17 mouse cellular contexts compared by ENCODE assay signal in genomic region chr12:84013130-84013529, GRCm38 (mm10). TPM values are rescaled to one million over a fixed set of nuclear protein-coding genes. Genes with fewer than 3 reads are reported as not detected.
DNase-seq lines count a peak whose midpoint lies in the region; ATAC-seq and TF ChIP-seq lines count a peak whose summit lies in the region.
"Had no signal": no experiment of that assay in that cellular context is flagged by ENCODE, and none has a peak within 500 bp of the region (broad histone marks: within the 10 kb centered on the region; RNA-seq: fewer than 3 reads in every experiment).

No protein-coding gene starts in this region.

- H3K4me3 ChIP-seq in hindbrain, embryonic 13.5 days, result no peak overlapping the region
- H3K4me3 ChIP-seq in hindbrain, embryonic 11.5 days (ENCODE audit: low read depth, low read length), result no peak overlapping the region
- H3K4me3 ChIP-seq in lung, adult 2 months (replicated peaks; ENCODE audit: extremely low read depth, low read depth, low read length), result no peak overlapping the region
- no peak overlapping the region for H3K4me3 ChIP-seq in neural tube, embryonic 14.5 days (ENCODE audit: low read depth, low read length)
- H3K4me3 ChIP-seq: limb, embryonic 13.5 days had no signal

- 0 out of 2 replicates have a peak, but pooled peaks have one; percentile 13 for TF ChIP-seq CTCF in lung, adult 2 months (IDR thresholded peaks at IDR 0.05; ENCODE audit: insufficient read depth, low read length)
- TF ChIP-seq CTCF in brain, embryonic 14.5 days (IDR thresholded peaks at IDR 0.05; ENCODE audit: borderline replicate concordance, extremely low read depth, insufficient read depth, insufficient read length), result peak; percentile 40; the same call in 1 of the 2 replicates

- DNase-seq in hindbrain, embryonic 11.5 days (ENCODE audit: low spot score), result no peak
- DNase-seq in lung, adult 2 months, result no peak
- no peak for DNase-seq in lung, postnatal 14 days
- DNase-seq in brain, embryonic 14.5 days (ENCODE audit: low read depth), result no peak
- no peak for DNase-seq in urinary bladder, postnatal 4 days (ENCODE audit: low spot score in 2 of 2)
- no peak for DNase-seq in heart, adult 11 months
- DNase-seq: adrenal gland, adult 2 months; heart, adult 18-20 months; kidney, adult 9 months; thymus, adult 18-20 months had no signal

- no peak for TF ChIP-seq POLR2A in lung, adult 2 months (IDR thresholded peaks at IDR 0.05; ENCODE audit: borderline replicate concordance, extremely low read depth, low read depth, low read length)
- no peak for TF ChIP-seq POLR2A in brain, embryonic 14.5 days (IDR thresholded peaks at IDR 0.05; ENCODE audit: borderline replicate concordance, extremely low read depth, insufficient read depth, insufficient read length, poor library complexity, severe bottlenecking)

- WGBS in hindbrain, embryonic 13.5 days, result 68% methylated on average over 6 of the region's 6 CpGs
- WGBS in hindbrain, embryonic 11.5 days, result 74% methylated on average over 6 of the region's 6 CpGs
- 66% methylated on average over 6 of the region's 6 CpGs for WGBS in lung, adult 2 months
- WGBS in neural tube, embryonic 14.5 days, result 54% methylated on average over 6 of the region's 6 CpGs

- H3K4me1 ChIP-seq in hindbrain, embryonic 13.5 days (replicated peaks), result peaks cover 41% of the 10 kb centered on the region
- H3K4me1 ChIP-seq in hindbrain, embryonic 11.5 days (replicated peaks; ENCODE audit: control insufficient read depth, insufficient read depth, low read length), result no peaks in the 10 kb centered on the region; the same call in 1 of the 2 replicates
- H3K4me1 ChIP-seq in lung, adult 2 months (ENCODE audit: control insufficient read depth, insufficient read depth, low read length), result peaks cover 6% of the 10 kb centered on the region
- peaks cover 6% of the 10 kb centered on the region for H3K4me1 ChIP-seq in neural tube, embryonic 14.5 days (ENCODE audit: control insufficient read depth, insufficient read depth, low read length)

- H3K9ac ChIP-seq in hindbrain, embryonic 13.5 days, result no peak overlapping the region
- no peak overlapping the region for H3K9ac ChIP-seq in hindbrain, embryonic 11.5 days (ENCODE audit: low read depth, low read length)
- H3K9ac ChIP-seq in neural tube, embryonic 14.5 days (replicated peaks; ENCODE audit: low read depth, low read length), result no peak overlapping the region
- H3K9ac ChIP-seq: limb, embryonic 13.5 days had no signal

- H3K9me3 ChIP-seq in hindbrain, embryonic 13.5 days, result no peaks in the 10 kb centered on the region
- H3K9me3 ChIP-seq in hindbrain, embryonic 11.5 days (ENCODE audit: control insufficient read depth, low read length), result no peaks in the 10 kb centered on the region
- H3K9me3 ChIP-seq in neural tube, embryonic 14.5 days (ENCODE audit: control insufficient read depth, low read length), result no peaks in the 10 kb centered on the region
- H3K9me3 ChIP-seq: limb, embryonic 13.5 days had no signal

- no peaks in the 10 kb centered on the region for H3K36me3 ChIP-seq in hindbrain, embryonic 13.5 days
- H3K36me3 ChIP-seq in hindbrain, embryonic 11.5 days (ENCODE audit: control insufficient read depth, insufficient read depth, low read length), result no peaks in the 10 kb centered on the region
- no peaks in the 10 kb centered on the region for H3K36me3 ChIP-seq in neural tube, embryonic 14.5 days (ENCODE audit: control insufficient read depth, insufficient read depth, low read length)

- peak overlapping the region; percentile 59 for H3K4me2 ChIP-seq in hindbrain, embryonic 13.5 days
- no peak overlapping the region for H3K4me2 ChIP-seq in hindbrain, embryonic 11.5 days (replicated peaks; ENCODE audit: low read depth, low read length)
- H3K4me2 ChIP-seq in neural tube, embryonic 14.5 days (ENCODE audit: low read depth, low read length), result peak overlapping the region; percentile 21
- H3K4me2 ChIP-seq: limb, embryonic 13.5 days had no signal

- no peak overlapping the region for H3K27ac ChIP-seq in hindbrain, embryonic 13.5 days
- H3K27ac ChIP-seq in hindbrain, embryonic 11.5 days (ENCODE audit: low read depth, low read length), result no peak overlapping the region
- no peak overlapping the region for H3K27ac ChIP-seq in neural tube, embryonic 14.5 days (ENCODE audit: low read depth, low read length)
- H3K27ac ChIP-seq: limb, embryonic 13.5 days; macrophage had no signal

- ATAC-seq in hindbrain, embryonic 13.5 days (ENCODE audit: low FRiP score), result no peak
- no peak for ATAC-seq in hindbrain, embryonic 11.5 days (ENCODE audit: low FRiP score)
- ATAC-seq in neural tube, embryonic 14.5 days (ENCODE audit: low read depth), result no peak
- ATAC-seq: CD4-positive, CD25-positive, alpha-beta regulatory T cell, adult 4 months had no signal

- H3K27me3 ChIP-seq in hindbrain, embryonic 13.5 days, result no peaks in the 10 kb centered on the region
- H3K27me3 ChIP-seq in hindbrain, embryonic 11.5 days (ENCODE audit: control insufficient read depth, insufficient read depth, low read length), result no peaks in the 10 kb centered on the region
- no peaks in the 10 kb centered on the region for H3K27me3 ChIP-seq in neural tube, embryonic 14.5 days (ENCODE audit: control insufficient read depth, insufficient read depth, low read length)
- H3K27me3 ChIP-seq: limb, embryonic 13.5 days had no signal

RNA-seq across cellular contexts. Expression of gene Acot1, which starts 3.8 kb away (rescaled TPM):
- 77.9 and 83.6 TPM in 2 replicates for polyA plus RNA-seq in hindbrain, embryonic 13.5 days (2015; fragmentation: Nextera tagmentation; extraction: Ambion mirVana)
- polyA plus RNA-seq in hindbrain, embryonic 11.5 days (2014; fragmentation: Nextera tagmentation; extraction: Ambion mirVana), result 45.5 and 49.5 TPM in 2 replicates
- polyA plus RNA-seq in lung, adult 2 months (2012; rRNA removed), result 28.8 and 29.2 TPM in 2 replicates
- 45.3 and 47.0 TPM in 2 replicates for polyA plus RNA-seq in brain, embryonic 14.5 days (2012; rRNA removed)
- 93.6 and 93.9 TPM in 2 replicates for polyA plus RNA-seq in neural tube, embryonic 14.5 days (2014; fragmentation: Nextera tagmentation; extraction: Ambion mirVana)
- polyA plus RNA-seq: CD4-positive, CD25-positive, alpha-beta regulatory T cell, adult 4 months had no signal

RNA-seq across cellular contexts. Expression of gene Acot4, which starts 25.0 kb away (rescaled TPM):
- 0.09 and 0.13 TPM in 2 replicates for polyA plus RNA-seq in hindbrain, embryonic 13.5 days (2015; fragmentation: Nextera tagmentation; extraction: Ambion mirVana)
- 0.14 and 0.63 TPM in 2 replicates for polyA plus RNA-seq in hindbrain, embryonic 11.5 days (2014; fragmentation: Nextera tagmentation; extraction: Ambion mirVana)
- 0.40 TPM in 2 replicates for polyA plus RNA-seq in lung, adult 2 months (2012; rRNA removed)
- 0.21 and 0.45 TPM in 2 replicates for polyA plus RNA-seq in brain, embryonic 14.5 days (2012; rRNA removed)
- 0.47 and 0.59 TPM in 2 replicates for polyA plus RNA-seq in neural tube, embryonic 14.5 days (2014; fragmentation: Nextera tagmentation; extraction: Ambion mirVana)

RNA-seq across cellular contexts. Expression of gene Acot2, which starts 25.5 kb away (rescaled TPM):
- polyA plus RNA-seq in hindbrain, embryonic 13.5 days (2015; fragmentation: Nextera tagmentation; extraction: Ambion mirVana), result 14.7 and 17.0 TPM in 2 replicates
- polyA plus RNA-seq in hindbrain, embryonic 11.5 days (2014; fragmentation: Nextera tagmentation; extraction: Ambion mirVana), result 14.0 and 15.7 TPM in 2 replicates
- 18.4 and 20.3 TPM in 2 replicates for polyA plus RNA-seq in lung, adult 2 months (2012; rRNA removed)
- 3.1 and 4.5 TPM in 2 replicates for polyA plus RNA-seq in brain, embryonic 14.5 days (2012; rRNA removed)
- 11.3 and 13.7 TPM in 2 replicates for polyA plus RNA-seq in neural tube, embryonic 14.5 days (2014; fragmentation: Nextera tagmentation; extraction: Ambion mirVana)

RNA-seq across cellular contexts. Expression of gene Gm49366, which starts 25.6 kb away (rescaled TPM):
- polyA plus RNA-seq in hindbrain, embryonic 13.5 days (2015; fragmentation: Nextera tagmentation; extraction: Ambion mirVana), result not detected in 2 replicates
- not detected in 2 replicates for polyA plus RNA-seq in hindbrain, embryonic 11.5 days (2014; fragmentation: Nextera tagmentation; extraction: Ambion mirVana)
- not detected in 2 replicates for polyA plus RNA-seq in lung, adult 2 months (2012; rRNA removed)
- polyA plus RNA-seq in brain, embryonic 14.5 days (2012; rRNA removed), result 0.49 TPM in 1 of 2 replicates, not detected in the other
- not detected in 2 replicates for polyA plus RNA-seq in neural tube, embryonic 14.5 days (2014; fragmentation: Nextera tagmentation; extraction: Ambion mirVana)
- polyA plus RNA-seq: adrenal gland, adult 2 months; CD4-positive, CD25-positive, alpha-beta regulatory T cell, adult 4 months; cortical plate, adult 2 months; frontal cortex, adult 2 months; limb, embryonic 13.5 days; macrophage had no signal

RNA-seq across cellular contexts. Expression of gene Heatr4, which starts 28.5 kb away (rescaled TPM):
- not detected in 2 replicates for polyA plus RNA-seq in hindbrain, embryonic 13.5 days (2015; fragmentation: Nextera tagmentation; extraction: Ambion mirVana)
- polyA plus RNA-seq in hindbrain, embryonic 11.5 days (2014; fragmentation: Nextera tagmentation; extraction: Ambion mirVana), result 0.08 TPM in 1 of 2 replicates, not detected in the other
- polyA plus RNA-seq in lung, adult 2 months (2012; rRNA removed), result 0.05 TPM in 1 of 2 replicates, not detected in the other
- polyA plus RNA-seq in brain, embryonic 14.5 days (2012; rRNA removed), result not detected in 2 replicates
- polyA plus RNA-seq in neural tube, embryonic 14.5 days (2014; fragmentation: Nextera tagmentation; extraction: Ambion mirVana), result not detected in 2 replicates
- polyA plus RNA-seq: adrenal gland, adult 2 months; CD4-positive, CD25-positive, alpha-beta regulatory T cell, adult 4 months; limb, embryonic 13.5 days; macrophage had no signal
